Mouse (Mus musculus) forebrain, embryonic 13.5 days (tissue): ENCODE measurements around the gene Srarp. TPM values are rescaled to one million over a fixed set of nuclear protein-coding genes. Genes with fewer than 3 reads are reported as not detected.

Experiments used
- ATAC-seq: fragments of 200-750 bp; cut with Nextera tagmentation; 2 replicates; pipeline ENCODE4 v1.8.0; 2017
- H3K27ac ChIP-seq: fragments of 300-500 bp; sonication (generic); 2 replicates; pipeline ENCODE4 v1.5.1; 2015; ENCODE audit warnings: inconsistent platforms, mild to moderate bottlenecking, moderate library complexity
- H3K27me3 ChIP-seq: fragments of 300-500 bp; sonication (generic); 2 replicates; pipeline ENCODE4 v1.6.1; 2015; ENCODE audit warnings: mild to moderate bottlenecking, inconsistent platforms
- H3K36me3 ChIP-seq: fragments of 300-500 bp; sonication (generic); 2 replicates; pipeline ENCODE4 v1.6.1; 2015; ENCODE audit warnings: mild to moderate bottlenecking, inconsistent platforms; ENCODE audit not compliant: poor library complexity, severe bottlenecking
- H3K4me1 ChIP-seq: fragments of 300-500 bp; sonication (generic); 2 replicates; pipeline ENCODE4 v1.6.1; 2015; ENCODE audit warnings: inconsistent platforms
- H3K4me2 ChIP-seq: fragments of 300-500 bp; sonication (generic); 2 replicates; pipeline ENCODE4 v1.6.1; 2015; ENCODE audit warnings: inconsistent platforms, mild to moderate bottlenecking, moderate library complexity
- H3K4me3 ChIP-seq: fragments of 300-500 bp; sonication (generic); 2 replicates; pipeline ENCODE4 v1.5.1; 2015; ENCODE audit warnings: mild to moderate bottlenecking, inconsistent platforms
- H3K9ac ChIP-seq: fragments of 300-500 bp; sonication (generic); 2 replicates; pipeline ENCODE4 v1.6.1; 2015; ENCODE audit warnings: mild to moderate bottlenecking, inconsistent platforms
- H3K9me3 ChIP-seq: fragments of 300-500 bp; sonication (generic); replicated peaks from 2 replicates; pipeline ENCODE4 v1.6.1; 2016; ENCODE audit warnings: inconsistent platforms
- WGBS: fragments of 180-500 bp; shearing (Covaris S2); methylation state at CpG from one replicate; pipeline ENCODE4 v1.1.7; 2015; 5-methylcytosine and 5-hydroxymethylcytosine counted together
- polyA plus RNA-seq: library from polyadenylated mRNA; unstranded; fragments of >200 nt; fragmentation: Nextera tagmentation; extraction: Ambion mirVana; gene quantifications from 2 replicates; pipeline ENCODE4 v1.2.1, GENCODE M21; 2015

Gene Srarp
- polyA plus RNA-seq, 1 experiment from 2014 or later: not detected

DNA sequence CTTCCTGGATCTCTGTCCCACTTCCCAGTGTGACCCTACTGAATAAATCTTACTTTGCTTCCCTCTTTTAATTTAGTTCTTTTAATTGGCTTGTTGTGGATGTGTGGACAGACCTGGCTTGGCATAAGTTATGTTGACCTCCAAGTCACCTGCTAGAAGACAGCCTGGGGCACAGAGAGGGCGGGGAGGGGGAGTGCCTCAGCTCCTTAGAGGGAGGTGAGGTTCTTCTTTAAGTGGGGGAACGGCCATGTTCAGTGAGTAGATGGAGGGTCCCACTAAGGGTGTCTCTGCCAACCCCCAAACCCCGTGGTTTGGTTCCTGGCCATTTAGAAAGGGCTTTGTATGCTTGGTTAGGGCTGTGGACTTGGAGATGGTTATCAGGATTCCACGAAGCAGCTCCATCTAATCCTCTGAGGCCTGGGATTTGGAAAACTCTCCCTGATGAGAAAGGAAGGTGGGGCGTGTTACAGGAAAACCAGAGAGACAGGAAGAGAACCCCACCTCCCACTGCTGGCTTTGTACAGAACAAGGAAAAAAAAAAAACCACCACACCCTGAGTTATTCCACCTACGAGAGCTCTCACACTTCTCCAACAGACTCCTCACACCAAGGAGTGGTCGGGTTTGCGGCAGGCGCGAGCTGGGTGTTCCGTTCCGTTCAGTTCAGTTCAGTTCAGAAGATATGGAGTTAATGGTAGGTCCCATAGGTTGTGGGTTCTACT, 3.3 kb upstream of the Srarp start:
- no peak overlapping the region for H3K27ac ChIP-seq
- H3K9me3 ChIP-seq: no peaks in the 10 kb centered on the region
- no peak overlapping the region for H3K4me3 ChIP-seq
- no peaks in the 10 kb centered on the region for H3K27me3 ChIP-seq
- H3K4me1 ChIP-seq: peaks cover 5% of the 10 kb centered on the region
- no peak overlapping the region for H3K4me2 ChIP-seq
- WGBS: 85% methylated on average over 12 of the region's 12 CpGs
- no peak overlapping the region for H3K9ac ChIP-seq
- no peaks in the 10 kb centered on the region for H3K36me3 ChIP-seq
- no peak for ATAC-seq

DNA sequence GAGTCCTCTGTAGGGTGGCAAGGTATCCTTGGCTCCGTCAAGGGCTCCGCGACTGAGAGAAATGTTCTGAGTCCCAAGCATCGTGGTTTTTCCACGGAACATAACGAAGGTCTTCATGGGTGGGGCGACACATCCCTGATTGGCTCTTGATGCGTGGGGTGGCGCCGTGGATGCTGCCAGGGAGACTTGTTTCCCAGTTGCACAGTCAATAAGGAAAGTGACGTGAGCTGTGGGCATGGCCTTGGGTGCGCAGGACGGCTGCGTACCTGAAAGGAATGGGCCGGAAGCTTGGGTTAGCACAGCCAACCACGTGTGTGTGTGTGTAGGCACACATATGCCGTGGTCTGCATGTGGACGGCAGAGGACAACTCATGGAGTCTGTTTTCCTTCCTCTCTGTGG, 2.7 kb downstream of the Srarp start:
- no peaks in the 10 kb centered on the region for H3K36me3 ChIP-seq
- WGBS: 84% methylated on average over 18 of the region's 18 CpGs
- H3K27me3 ChIP-seq: 0 out of 2 replicates have a peak, but pooled peaks cover 4% of the 10 kb centered on the region

DNA sequence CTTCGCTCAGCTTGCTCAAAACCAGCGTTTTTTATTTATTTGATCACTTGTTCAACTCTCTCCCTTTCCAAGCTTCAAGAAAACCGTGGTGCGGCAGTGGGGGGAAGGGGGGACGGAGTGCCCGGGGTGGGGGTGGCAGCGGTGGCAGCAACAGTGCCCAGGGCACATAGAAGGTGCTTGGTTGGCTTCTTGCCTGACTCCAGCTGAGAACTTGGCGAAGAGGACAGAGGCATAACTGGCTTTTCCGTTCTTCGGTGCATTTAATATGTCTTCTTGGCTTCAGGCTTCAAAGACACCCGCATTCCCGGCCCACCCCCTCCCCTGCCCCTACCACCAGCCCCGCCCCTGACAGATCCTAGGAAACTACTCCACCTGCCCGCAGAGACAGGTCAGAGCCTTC, 3.2 kb downstream of the Srarp start:
- 73% methylated on average over 14 of the region's 14 CpGs for WGBS
- H3K9me3 ChIP-seq: no peaks in the 10 kb centered on the region
- H3K9ac ChIP-seq: no peak overlapping the region
- no peak overlapping the region for H3K4me2 ChIP-seq
- H3K27me3 ChIP-seq: 0 out of 2 replicates have a peak, but pooled peaks cover 4% of the 10 kb centered on the region
- H3K4me1 ChIP-seq: no peaks in the 10 kb centered on the region
- H3K27ac ChIP-seq: no peak overlapping the region
- no peaks in the 10 kb centered on the region for H3K36me3 ChIP-seq
- no peak for ATAC-seq
- no peak overlapping the region for H3K4me3 ChIP-seq

More for the DNA sequence above, 2.7 kb downstream of the Srarp start:
- H3K4me1 ChIP-seq: no peaks in the 10 kb centered on the region
- H3K9ac ChIP-seq: no peak overlapping the region
- no peak overlapping the region for H3K4me3 ChIP-seq
- ATAC-seq: no peak
- no peaks in the 10 kb centered on the region for H3K9me3 ChIP-seq
- H3K4me2 ChIP-seq: no peak overlapping the region
- H3K27ac ChIP-seq: no peak overlapping the region

DNA sequence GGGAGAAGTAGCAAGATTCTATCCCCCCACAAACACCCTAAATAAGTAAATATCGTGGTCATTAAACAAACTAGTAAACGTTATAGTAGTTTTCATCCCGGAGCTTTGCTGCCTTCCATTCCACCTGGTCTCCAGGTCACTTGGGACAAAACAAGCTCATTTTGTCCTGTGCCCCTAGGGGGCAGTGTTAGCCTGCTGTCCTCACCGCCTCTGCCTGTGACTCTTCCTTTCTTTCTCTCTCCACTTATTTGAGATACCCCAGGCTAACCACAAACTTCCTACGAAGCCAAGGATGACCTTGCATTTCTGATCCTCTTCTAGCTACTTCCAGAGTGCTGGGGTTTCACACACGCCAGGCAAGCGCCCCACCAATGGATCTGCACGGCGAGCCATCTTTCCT, 4.9 kb downstream of the Srarp start:
- H3K4me1 ChIP-seq: peaks cover 3% of the 10 kb centered on the region
- H3K36me3 ChIP-seq: no peaks in the 10 kb centered on the region
- H3K9ac ChIP-seq: no peak overlapping the region
- no peak overlapping the region for H3K4me2 ChIP-seq
- 51% methylated on average over 9 of the region's 9 CpGs for WGBS
- H3K4me3 ChIP-seq: no peak overlapping the region
- no peak for ATAC-seq
- 0 out of 2 replicates have a peak, but pooled peaks cover 6% of the 10 kb centered on the region for H3K27me3 ChIP-seq
- no peak overlapping the region for H3K27ac ChIP-seq
- no peaks in the 10 kb centered on the region for H3K9me3 ChIP-seq

DNA sequence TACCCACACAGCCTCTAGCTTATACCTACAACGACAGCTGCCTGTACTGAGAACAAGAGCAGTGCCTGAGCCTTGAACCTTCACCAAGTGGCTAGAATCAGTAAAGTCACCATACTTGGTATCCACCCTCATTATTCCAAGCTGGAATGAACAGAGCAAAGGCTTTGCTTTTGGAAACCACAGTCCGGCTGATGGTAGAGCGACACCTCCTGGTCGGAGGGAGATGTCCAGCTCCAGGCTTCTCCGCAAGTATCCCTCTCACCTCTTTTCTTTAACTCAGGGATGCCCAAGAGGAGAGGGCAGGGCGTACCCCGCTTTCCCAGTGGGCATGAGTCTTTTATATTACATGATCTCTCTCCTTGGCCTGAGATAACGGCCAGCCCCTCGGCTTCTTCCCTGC, 6.1 kb downstream of the Srarp start:
- H3K36me3 ChIP-seq: no peaks in the 10 kb centered on the region
- no peak overlapping the region for H3K4me3 ChIP-seq
- no peak overlapping the region for H3K27ac ChIP-seq
- WGBS: 51% methylated on average over 9 of the region's 9 CpGs
- H3K4me2 ChIP-seq: no peak overlapping the region
- no peaks in the 10 kb centered on the region for H3K9me3 ChIP-seq
- peaks cover 16% of the 10 kb centered on the region; the same call in 1 of the 2 replicates for H3K27me3 ChIP-seq
- peaks cover 12% of the 10 kb centered on the region for H3K4me1 ChIP-seq
- no peak for ATAC-seq
- no peak overlapping the region for H3K9ac ChIP-seq

DNA sequence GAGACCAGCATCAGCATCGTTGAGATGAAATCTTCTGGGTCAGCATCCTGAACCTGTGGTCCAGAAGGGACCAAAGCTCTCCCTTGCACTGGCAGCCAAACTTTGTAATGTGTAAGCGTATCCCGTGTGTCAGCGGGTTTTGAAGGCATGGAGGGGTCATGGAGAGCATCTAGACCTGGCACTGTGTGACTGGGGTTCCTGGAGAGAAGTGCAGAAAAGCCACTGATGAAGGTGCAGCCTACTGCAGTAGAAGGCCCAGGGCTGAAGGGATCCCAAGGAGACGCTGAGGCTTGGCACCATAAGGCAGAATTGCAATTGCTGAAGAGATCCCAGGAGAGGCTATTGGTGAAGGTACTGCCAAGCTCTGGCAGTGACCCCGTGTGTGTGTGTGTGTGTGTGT, 6.5 kb downstream of the Srarp start:
- no peaks in the 10 kb centered on the region for H3K9me3 ChIP-seq
- H3K27ac ChIP-seq: no peak overlapping the region
- H3K36me3 ChIP-seq: no peaks in the 10 kb centered on the region
- H3K4me2 ChIP-seq: no peak overlapping the region
- H3K4me1 ChIP-seq: peaks cover 12% of the 10 kb centered on the region
- H3K9ac ChIP-seq: no peak overlapping the region
- peaks cover 18% of the 10 kb centered on the region; the same call in 1 of the 2 replicates for H3K27me3 ChIP-seq
- no peak for ATAC-seq
- no peak overlapping the region for H3K4me3 ChIP-seq
- WGBS: 85% methylated on average over 6 of the region's 6 CpGs

DNA sequence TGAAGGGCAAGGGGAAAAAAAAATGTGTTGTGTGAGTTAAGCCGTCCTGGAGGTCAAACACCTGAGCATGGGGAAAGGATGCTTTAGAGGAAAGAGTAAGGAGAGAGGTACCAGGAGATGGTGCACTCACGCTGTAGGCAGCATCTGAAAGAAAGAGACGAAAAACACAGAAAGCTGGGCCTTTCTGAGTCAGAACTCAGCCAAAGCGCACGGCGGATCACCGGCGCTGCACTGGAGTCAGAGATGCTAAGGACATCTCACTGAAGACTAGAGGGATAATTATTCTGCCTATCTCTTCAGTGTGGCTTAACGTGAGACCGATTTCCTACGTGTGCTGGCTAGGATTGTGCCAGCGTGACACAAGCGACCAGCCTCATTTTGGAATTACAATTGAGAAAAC, 8.0 kb downstream of the Srarp start:
- H3K4me2 ChIP-seq: no peak overlapping the region
- no peak overlapping the region for H3K4me3 ChIP-seq
- H3K9me3 ChIP-seq: no peaks in the 10 kb centered on the region
- H3K27ac ChIP-seq: no peak overlapping the region
- no peak overlapping the region for H3K9ac ChIP-seq
- H3K27me3 ChIP-seq: peaks cover 18% of the 10 kb centered on the region; the same call in 1 of the 2 replicates
- peaks cover 12% of the 10 kb centered on the region for H3K4me1 ChIP-seq
- 87% methylated on average over 13 of the region's 13 CpGs for WGBS
- H3K36me3 ChIP-seq: no peaks in the 10 kb centered on the region
- ATAC-seq: no peak

DNA sequence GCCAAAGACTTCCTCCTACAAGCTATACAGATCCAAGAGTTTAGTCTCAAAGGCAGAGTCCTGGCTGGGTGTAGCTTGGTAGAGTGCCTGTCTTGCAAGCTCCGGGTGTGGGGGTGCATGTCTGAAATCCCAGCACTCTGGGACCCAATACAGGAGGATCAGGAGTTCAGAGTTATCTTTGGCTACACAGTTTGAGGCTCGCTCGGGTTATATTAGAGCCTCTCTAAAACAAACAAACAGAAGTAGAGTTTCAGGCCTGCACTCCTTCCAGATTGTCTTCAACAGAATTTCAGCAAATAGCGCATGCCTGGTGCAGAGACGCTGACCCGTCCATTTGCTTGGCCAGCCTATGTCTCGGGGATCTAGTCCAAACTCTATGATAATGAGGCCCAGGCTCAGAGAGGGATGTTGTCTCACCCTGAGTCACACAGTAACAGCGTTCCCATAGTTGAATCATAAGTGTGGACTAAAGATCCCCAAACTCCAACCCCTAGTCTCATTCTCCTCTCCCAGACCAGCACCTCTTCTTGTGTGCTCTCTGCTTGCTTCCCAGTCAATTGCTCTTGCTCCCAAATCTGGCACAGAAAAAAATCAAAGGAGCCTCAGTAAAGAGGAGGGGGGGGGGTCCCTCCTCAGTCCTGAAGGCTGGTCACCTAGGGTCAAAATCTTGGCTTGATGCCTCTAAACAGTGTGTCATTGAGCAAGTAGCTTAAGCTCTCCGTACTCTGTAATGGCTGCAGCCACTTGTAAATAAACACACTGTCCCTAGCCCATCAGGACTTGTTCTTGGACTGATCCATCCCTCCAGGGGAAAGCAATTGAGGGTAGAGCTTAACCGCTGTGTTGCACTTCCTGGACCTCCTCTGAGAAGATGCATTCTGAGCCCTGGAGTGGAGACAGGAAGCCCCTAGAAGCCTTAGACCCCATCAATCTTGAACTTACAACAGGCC, 8.8 kb downstream of the Srarp start:
- ATAC-seq: no peak
- Histone ChIP-seq H3K36me3 (no peaks in the 10 kb centered on the region), H3K4me1 (peaks cover 12% of the 10 kb centered on the region), H3K9me3 (no peaks in the 10 kb centered on the region), H3K4me2 (no peak overlapping the region), H3K27ac (no peak overlapping the region), H3K4me3 (no peak overlapping the region), H3K27me3 (peaks cover 23% of the 10 kb centered on the region; the same call in 1 of the 2 replicates), H3K9ac (no peak overlapping the region)
- WGBS: 83% methylated on average over 10 of the region's 10 CpGs

DNA sequence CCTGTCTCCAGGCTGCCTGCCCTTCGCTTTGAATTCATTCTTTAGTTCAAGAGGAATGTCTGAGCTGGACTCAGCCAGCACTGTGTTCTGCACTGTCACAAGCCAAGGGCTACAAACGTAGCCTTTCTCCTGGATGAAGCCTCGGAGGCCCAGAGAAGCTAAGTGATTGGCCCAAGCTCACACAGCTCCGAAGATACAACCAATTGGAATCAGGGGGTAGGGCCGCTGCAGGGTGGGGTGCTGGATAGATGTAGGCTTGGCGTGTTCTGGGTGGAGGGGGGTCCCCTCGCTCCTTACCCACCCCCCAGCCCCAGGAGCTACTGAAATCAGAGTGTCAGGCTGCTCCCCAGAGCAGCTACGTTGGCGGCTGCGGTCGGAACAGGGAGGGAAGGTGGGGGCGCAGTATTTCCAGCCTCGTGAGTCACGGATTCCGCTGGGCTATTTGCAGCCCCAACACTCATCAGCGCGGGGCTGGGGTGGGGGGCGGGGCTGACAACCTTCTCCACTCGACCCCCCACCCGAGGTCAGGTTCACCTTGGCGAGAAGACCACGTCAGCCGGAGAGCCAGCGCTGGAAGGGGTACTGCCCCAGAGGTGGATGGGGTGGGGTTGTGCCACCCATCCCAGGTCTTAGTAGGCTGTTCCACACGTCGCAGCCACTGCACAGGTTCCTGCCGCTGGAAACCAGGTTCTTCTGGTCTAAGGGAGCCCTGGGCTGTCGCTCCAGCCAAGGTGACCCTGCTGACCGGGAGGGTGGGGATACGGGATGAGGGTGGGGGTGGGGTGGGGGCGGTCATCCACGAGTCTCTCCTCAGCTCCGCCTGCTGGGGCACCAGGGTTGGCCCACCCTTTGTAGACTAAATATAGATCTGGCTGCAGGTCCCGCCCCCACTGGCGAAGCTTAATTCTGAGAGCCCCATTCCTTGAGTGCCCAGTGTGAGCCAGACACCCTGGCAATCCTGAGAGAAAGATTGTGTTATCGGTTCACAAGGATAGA, 10.1 kb downstream of the Srarp start:
- Histone ChIP-seq H3K4me3 (peak overlapping the region; percentile 43), H3K9ac (peak overlapping the region; percentile 59), H3K27ac (no peak overlapping the region), H3K4me1 (peaks cover 12% of the 10 kb centered on the region), H3K27me3 (peaks cover 23% of the 10 kb centered on the region; the same call in 1 of the 2 replicates), H3K9me3 (no peaks in the 10 kb centered on the region), H3K36me3 (no peaks in the 10 kb centered on the region), H3K4me2 (peak overlapping the region; percentile 73)
- 6% methylated on average over 36 of the region's 36 CpGs for WGBS
- ATAC-seq: peak; percentile 97

DNA sequence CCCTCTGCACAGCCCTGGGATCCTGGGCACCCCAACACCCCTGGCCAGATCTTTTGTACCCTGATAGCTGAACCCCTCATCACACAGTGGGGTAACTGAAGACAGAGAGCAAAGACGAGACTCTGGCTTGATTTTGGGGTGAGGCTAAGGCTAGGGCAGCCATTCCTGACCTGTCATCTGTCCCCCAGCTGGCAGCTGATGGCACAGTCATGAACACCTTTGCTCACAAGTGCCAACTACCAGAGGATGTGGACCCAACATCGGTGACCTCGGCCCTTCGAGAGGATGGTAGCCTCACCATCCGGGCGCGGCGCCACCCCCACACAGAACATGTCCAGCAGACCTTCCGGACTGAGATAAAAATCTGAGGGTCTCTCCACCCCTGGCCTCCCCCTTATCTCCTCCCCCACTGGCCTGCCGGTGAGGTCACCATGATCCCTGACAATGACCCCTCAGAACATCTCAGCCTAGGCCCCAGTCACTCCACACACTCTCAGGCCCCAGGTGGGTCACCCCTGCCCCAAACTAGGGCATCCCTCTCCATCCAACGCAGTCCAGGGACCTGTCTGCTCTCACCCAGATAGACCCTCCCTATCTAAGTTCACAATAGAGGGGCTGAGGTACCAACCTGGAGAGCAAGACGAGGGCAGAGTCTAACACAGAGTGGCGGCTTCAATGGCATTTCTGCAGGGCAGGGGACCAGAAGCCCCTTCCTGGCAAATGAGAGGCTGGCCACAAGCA, 12.0 kb downstream of the Srarp start:
- Histone ChIP-seq H3K4me2 (no peak overlapping the region), H3K9me3 (no peaks in the 10 kb centered on the region), H3K4me1 (peaks cover 12% of the 10 kb centered on the region), H3K9ac (no peak overlapping the region), H3K27ac (no peak overlapping the region), H3K27me3 (peaks cover 23% of the 10 kb centered on the region; the same call in 1 of the 2 replicates), H3K4me3 (no peak overlapping the region), H3K36me3 (no peaks in the 10 kb centered on the region)
- ATAC-seq: no peak
- WGBS: 87% methylated on average over 13 of the region's 13 CpGs

DNA sequence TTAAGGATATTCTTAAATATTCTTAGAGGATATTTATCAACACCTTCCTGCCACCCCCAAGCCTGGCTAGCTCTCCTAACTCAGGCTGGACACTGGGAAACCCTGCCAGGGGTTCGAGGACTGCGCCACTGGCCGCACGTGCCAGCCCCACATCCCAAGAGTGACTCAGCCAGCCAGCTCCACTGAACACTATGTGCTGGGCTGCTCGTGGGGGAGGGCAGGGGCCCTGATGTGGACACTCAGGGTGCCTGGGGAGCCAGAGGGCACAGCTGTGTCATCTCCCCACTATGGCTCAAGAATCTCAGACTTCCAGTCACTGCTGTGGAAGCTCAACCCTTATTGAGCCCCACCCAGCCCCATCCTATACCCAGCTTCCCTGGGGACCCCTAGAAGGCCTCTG, 12.6 kb downstream of the Srarp start:
- WGBS: 81% methylated on average over 5 of the region's 5 CpGs
- Histone ChIP-seq H3K4me1 (peaks cover 12% of the 10 kb centered on the region), H3K4me2 (no peak overlapping the region), H3K4me3 (no peak overlapping the region), H3K36me3 (no peaks in the 10 kb centered on the region), H3K27me3 (peaks cover 23% of the 10 kb centered on the region; the same call in 1 of the 2 replicates), H3K9me3 (no peaks in the 10 kb centered on the region), H3K27ac (no peak overlapping the region), H3K9ac (no peak overlapping the region)
- ATAC-seq: no peak
